Mouse (Mus musculus) heart, adult 18-20 months (tissue): ENCODE results near the gene Gtf2a1l. TPM values are rescaled to one million over a fixed set of nuclear protein-coding genes. Genes with fewer than 3 reads are reported as not detected.

Experiments used
- total RNA-seq, 2 experiments: library from RNA; stranded (reverse); gene quantifications; 2 replicates each; pipeline ENCODE4 v1.2.3; 2021

Gtf2a1l gene
- total RNA-seq, 2 experiments from 2014 or later: not detected

Other genes starting within 250 kb of the Gtf2a1l start
- 1 to 10 TPM; 7.4 to 7.9 TPM for gene Foxn2, start 227.9 kb upstream of the Gtf2a1l start, total RNA-seq
- 10 to 100 TPM; 10.1 to 10.8 TPM for gene Ppp1r21, start 138.5 kb upstream of the Gtf2a1l start, total RNA-seq
- 10 to 100 TPM; 19.3 to 20.6 TPM for gene Ston1, start 71.0 kb upstream of the Gtf2a1l start, total RNA-seq
- gene Lhcgr, start 123.3 kb downstream of the Gtf2a1l start, total RNA-seq: under 1 TPM in 1 of 2 experiments, not detected in 1; 0.07 TPM